Mouse (Mus musculus) lung, postnatal 0 days (tissue): ENCODE data around the gene St3gal4.

Experiments used
- CTCF ChIP-seq: IDR thresholded peaks from 2 replicates; pipeline ENCODE4 v1.5.1; 2016; ENCODE audit warnings: antibody characterized with exemption, mild to moderate bottlenecking
- EP300 ChIP-seq: IDR thresholded peaks from 2 replicates; pipeline ENCODE4 v1.6.1; 2016; ENCODE audit warnings: antibody characterized with exemption, mild to moderate bottlenecking, control low read depth

DNA sequence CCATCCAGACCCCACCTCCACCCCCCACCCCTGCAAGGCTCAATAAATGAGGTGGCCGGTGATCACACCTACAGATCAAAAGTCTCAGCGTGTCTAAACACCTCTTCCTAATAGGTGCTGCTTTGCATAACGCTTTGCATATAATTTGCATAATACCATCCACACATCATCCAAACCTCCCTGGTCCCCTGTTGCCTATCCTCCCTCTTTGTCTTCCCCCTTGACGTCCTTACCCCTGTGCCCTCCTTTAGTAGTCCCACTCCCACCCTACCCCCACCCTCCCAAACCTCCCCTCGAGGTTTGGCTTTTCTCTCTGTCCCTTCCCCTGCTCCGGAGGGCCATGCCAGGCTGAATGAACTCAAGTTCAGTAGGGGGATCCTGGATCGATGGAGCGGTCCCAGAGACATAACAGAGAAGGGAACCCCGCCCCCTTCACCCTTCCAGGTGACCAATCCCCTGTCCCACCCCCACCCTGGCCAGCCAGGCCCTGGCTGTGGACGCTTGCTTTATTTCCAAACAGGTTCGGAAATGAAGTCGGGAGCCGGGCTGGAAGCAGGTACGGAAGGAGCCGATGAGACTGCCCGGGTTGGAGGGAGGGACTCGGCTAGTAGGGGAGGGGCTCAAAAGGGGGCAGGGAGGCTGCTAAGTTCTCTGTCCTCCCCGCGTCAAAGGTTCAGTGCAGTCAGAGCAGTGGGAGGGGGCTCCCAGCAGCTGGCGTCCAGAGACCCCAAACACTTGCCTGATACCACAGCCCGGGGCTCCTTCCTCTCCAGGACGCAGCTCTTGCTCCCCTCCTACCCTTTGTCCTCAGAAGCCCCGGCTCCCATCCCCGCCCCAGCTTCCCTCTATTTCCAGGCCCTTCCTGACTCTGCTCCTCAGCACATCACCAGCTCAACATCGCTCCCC is 94.2 kb downstream of the St3gal4 start:
- TF ChIP-seq CTCF (no peak), EP300 (no peak)
